Mouse (Mus musculus): ENCODE results near the gene Larp6. TPM values are rescaled to one million over a fixed set of nuclear protein-coding genes. Genes with fewer than 3 reads are reported as not detected.

Gene Larp6
- polyA plus RNA-seq, 1 experiment from 2014 or later, result 1.5 TPM

DNA sequence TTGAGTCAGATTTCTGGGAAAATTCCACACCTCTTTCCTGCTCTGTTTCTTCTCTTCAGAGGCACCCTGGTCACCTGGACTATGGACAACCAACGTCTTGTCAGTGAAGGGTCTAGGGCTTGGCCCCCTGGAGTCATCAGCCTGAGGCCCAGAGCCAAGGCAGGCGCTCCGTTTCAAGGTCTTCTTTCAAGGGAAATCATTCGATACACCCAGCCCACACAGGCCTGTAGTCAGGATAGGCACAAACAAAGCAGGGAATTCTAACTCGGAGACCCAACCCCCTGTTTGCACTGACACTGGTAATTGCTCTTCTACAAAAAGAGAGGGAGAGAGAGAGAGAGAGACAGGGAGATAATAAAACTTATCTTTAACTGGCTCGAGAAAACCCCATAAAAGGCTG, 39.2 kb downstream of the Larp6 start:
- Histone ChIP-seq H3K36me3 (replicated peaks; ENCODE audit: control insufficient read depth, insufficient read depth, low read depth, low read length) (no peaks in the 10 kb centered on the region), H3K27me3 (ENCODE audit: control insufficient read depth, insufficient read depth, low read length) (no peaks in the 10 kb centered on the region)

DNA sequence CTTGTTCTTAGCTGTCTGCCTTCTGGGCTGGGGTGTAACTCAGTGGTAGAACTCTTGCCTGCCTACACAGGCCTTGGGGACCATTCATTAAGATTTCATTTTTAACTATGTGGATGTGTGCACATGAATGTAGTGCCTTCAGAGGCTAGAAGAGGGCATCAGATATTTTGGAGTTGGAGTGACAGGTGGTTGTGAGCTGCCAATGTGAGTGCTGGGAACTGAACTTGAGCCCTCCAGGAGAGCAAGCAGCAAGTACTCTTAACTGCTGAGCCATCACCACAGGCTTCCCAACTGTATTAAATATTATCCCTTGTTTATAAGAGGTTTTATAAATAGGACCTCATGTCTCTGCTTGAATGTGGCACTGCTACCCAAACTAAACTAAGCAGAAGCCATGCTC, 39.8 kb downstream of the Larp6 start:
- H3K36me3 ChIP-seq (replicated peaks; ENCODE audit: control insufficient read depth, insufficient read depth, low read depth, low read length), result no peaks in the 10 kb centered on the region
- no peak overlapping the region for H3K27ac ChIP-seq (replicated peaks; ENCODE audit: low read depth, low read length)
- no peak for DNase-seq (ENCODE audit: low spot score)
- H3K4me1 ChIP-seq (ENCODE audit: control insufficient read depth, insufficient read depth, low read length), result no peaks in the 10 kb centered on the region
- no peaks in the 10 kb centered on the region for H3K27me3 ChIP-seq (ENCODE audit: control insufficient read depth, insufficient read depth, low read length)
- no peak overlapping the region for H3K9ac ChIP-seq (replicated peaks; ENCODE audit: low read length)
- no peak overlapping the region for H3K4me3 ChIP-seq (ENCODE audit: low read depth, low read length)
- no peak for ATAC-seq (replicated peaks; ENCODE audit: insufficient number of reproducible peaks, low FRiP score, low TSS enrichment, low read depth)
- H3K9me3 ChIP-seq (replicated peaks; ENCODE audit: control insufficient read depth, low read length), result no peaks in the 10 kb centered on the region
- H3K4me2 ChIP-seq (ENCODE audit: low read depth, low read length), result no peak overlapping the region

More for the DNA sequence above, 39.2 kb downstream of the Larp6 start:
- ATAC-seq (replicated peaks; ENCODE audit: insufficient number of reproducible peaks, low FRiP score, low TSS enrichment, low read depth) (no peak), DNase-seq (ENCODE audit: low spot score) (no peak)
- H3K27ac ChIP-seq (replicated peaks; ENCODE audit: low read depth, low read length), result no peak overlapping the region
- 62% methylated on average over 6 of the region's 6 CpGs for whole genome bisulfite sequencing
- no peaks in the 10 kb centered on the region for H3K4me1 ChIP-seq (ENCODE audit: control insufficient read depth, insufficient read depth, low read length)
- no peaks in the 10 kb centered on the region for H3K9me3 ChIP-seq (replicated peaks; ENCODE audit: control insufficient read depth, low read length)
- no peak overlapping the region for H3K4me2 ChIP-seq (ENCODE audit: low read depth, low read length)
- no peak overlapping the region for H3K4me3 ChIP-seq (ENCODE audit: low read depth, low read length)
- H3K9ac ChIP-seq (replicated peaks; ENCODE audit: low read length), result no peak overlapping the region

DNA sequence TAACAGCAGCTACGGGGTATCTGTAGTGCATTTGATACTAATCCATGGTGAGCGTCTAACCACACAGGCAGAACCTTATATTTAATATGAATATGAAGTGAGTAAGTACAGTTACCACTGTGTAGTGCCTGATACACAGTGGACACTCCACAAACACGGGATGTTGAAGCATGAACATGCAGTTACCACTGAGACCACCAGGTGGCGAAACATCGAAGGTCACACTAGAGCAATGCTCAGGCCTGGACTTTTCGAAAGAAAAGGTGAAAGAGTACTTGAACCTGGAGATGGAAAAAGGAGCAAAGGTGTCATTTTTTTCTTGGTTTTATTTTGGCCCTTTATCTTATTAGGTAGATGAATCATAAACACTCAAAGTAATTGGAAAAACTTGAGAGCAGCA, 43.5 kb downstream of the Larp6 start:
- no peak overlapping the region for H3K4me3 ChIP-seq (ENCODE audit: low read depth, low read length)
- WGBS, result 40% methylated on average over 6 of the region's 6 CpGs
- DNase-seq (ENCODE audit: low spot score), result peak; percentile 78
- no peaks in the 10 kb centered on the region for H3K9me3 ChIP-seq (replicated peaks; ENCODE audit: control insufficient read depth, low read length)
- no peak for ATAC-seq (replicated peaks; ENCODE audit: insufficient number of reproducible peaks, low FRiP score, low TSS enrichment, low read depth)
- H3K4me1 ChIP-seq (ENCODE audit: control insufficient read depth, insufficient read depth, low read length), result no peaks in the 10 kb centered on the region
- no peaks in the 10 kb centered on the region for H3K36me3 ChIP-seq (replicated peaks; ENCODE audit: control insufficient read depth, insufficient read depth, low read depth, low read length)
- no peaks in the 10 kb centered on the region for H3K27me3 ChIP-seq (ENCODE audit: control insufficient read depth, insufficient read depth, low read length)
- no peak overlapping the region for H3K27ac ChIP-seq (replicated peaks; ENCODE audit: low read depth, low read length)
- no peak overlapping the region for H3K4me2 ChIP-seq (ENCODE audit: low read depth, low read length)
- no peak overlapping the region for H3K9ac ChIP-seq (replicated peaks; ENCODE audit: low read length)

DNA sequence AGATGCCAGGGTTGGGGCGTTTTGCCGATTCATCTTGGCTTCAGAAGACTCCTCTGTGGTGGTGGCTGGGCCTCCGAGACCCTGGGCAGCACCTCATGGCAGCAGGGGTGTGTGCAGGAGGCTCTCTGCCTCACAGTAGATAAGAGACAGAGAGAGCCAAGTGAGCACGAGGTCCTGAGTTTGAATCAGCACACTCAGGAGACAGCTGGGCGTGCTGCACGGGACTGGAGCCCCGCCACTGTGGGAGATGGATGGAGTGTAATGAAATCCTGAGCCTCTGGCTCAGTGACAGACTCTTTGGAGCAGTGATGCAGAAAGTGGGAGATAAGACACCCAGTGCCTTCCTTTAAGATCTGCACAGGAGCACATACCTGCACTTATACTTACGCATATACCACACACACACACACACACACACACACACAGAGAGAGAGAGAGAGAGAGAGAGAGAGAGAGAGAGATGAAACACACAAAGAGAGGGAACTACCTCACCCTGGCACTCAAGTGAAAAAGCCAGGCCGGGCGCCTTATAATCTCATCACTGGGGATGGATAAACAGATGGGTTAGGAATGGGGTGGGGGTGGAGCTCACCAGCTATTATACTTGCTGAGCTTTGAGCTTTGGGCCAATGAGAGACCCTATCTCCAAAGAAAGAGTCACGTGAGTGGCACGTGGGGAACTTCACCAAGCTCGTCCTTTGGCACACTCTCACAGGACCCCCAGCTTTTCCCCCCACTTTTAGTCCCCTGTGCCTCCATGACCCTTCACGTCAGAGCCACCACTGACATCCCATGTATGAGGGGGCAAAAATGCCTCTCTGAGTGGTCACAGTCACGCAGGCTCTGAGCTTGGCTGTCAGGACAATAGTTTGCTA, 44.3 kb downstream of the Larp6 start:
- no peak for DNase-seq (ENCODE audit: low spot score)
- 79% methylated on average over 15 of the region's 15 CpGs for WGBS
- no peak for ATAC-seq (replicated peaks; ENCODE audit: insufficient number of reproducible peaks, low FRiP score, low TSS enrichment, low read depth)
- Histone ChIP-seq H3K27ac (replicated peaks; ENCODE audit: low read depth, low read length) (no peak overlapping the region), H3K4me1 (ENCODE audit: control insufficient read depth, insufficient read depth, low read length) (no peaks in the 10 kb centered on the region), H3K27me3 (ENCODE audit: control insufficient read depth, insufficient read depth, low read length) (no peaks in the 10 kb centered on the region), H3K36me3 (replicated peaks; ENCODE audit: control insufficient read depth, insufficient read depth, low read depth, low read length) (no peaks in the 10 kb centered on the region), H3K4me2 (ENCODE audit: low read depth, low read length) (no peak overlapping the region), H3K9me3 (replicated peaks; ENCODE audit: control insufficient read depth, low read length) (no peaks in the 10 kb centered on the region), H3K4me3 (ENCODE audit: low read depth, low read length) (no peak overlapping the region), H3K9ac (replicated peaks; ENCODE audit: low read length) (no peak overlapping the region)

DNA sequence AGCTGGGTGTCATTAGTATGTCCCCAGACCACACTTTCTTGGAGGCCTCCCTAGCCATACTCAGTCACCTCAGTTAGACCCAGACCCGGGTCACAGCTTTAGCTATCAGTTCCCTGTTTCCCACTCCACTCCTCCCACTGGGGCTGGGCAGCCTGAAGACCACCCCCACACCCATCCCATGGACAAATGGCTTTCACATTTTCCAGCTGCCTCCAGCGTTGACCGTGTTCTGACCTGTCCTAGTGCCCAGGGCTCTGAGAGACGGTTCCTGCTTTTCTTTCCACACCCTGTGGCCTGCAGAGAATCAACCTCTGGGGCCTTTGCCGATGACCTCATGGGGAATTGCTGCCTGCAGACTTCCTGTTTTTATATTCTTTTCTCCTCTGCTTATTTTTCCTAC, 45.0 kb downstream of the Larp6 start:
- H3K27me3 ChIP-seq (ENCODE audit: control insufficient read depth, insufficient read depth, low read length), result no peaks in the 10 kb centered on the region
- H3K4me2 ChIP-seq (ENCODE audit: low read depth, low read length), result no peak overlapping the region
- DNase-seq (ENCODE audit: low spot score) (peak; percentile 43), ATAC-seq (replicated peaks; ENCODE audit: insufficient number of reproducible peaks, low FRiP score, low TSS enrichment, low read depth) (no peak)
- no peak overlapping the region for H3K4me3 ChIP-seq (ENCODE audit: low read depth, low read length)
- no peak overlapping the region for H3K27ac ChIP-seq (replicated peaks; ENCODE audit: low read depth, low read length)
- H3K36me3 ChIP-seq (replicated peaks; ENCODE audit: control insufficient read depth, insufficient read depth, low read depth, low read length), result no peaks in the 10 kb centered on the region
- 25% methylated on average over 5 of the region's 5 CpGs for WGBS
- H3K9ac ChIP-seq (replicated peaks; ENCODE audit: low read length), result no peak overlapping the region
- no peaks in the 10 kb centered on the region for H3K9me3 ChIP-seq (replicated peaks; ENCODE audit: control insufficient read depth, low read length)
- no peaks in the 10 kb centered on the region for H3K4me1 ChIP-seq (ENCODE audit: control insufficient read depth, insufficient read depth, low read length)

DNA sequence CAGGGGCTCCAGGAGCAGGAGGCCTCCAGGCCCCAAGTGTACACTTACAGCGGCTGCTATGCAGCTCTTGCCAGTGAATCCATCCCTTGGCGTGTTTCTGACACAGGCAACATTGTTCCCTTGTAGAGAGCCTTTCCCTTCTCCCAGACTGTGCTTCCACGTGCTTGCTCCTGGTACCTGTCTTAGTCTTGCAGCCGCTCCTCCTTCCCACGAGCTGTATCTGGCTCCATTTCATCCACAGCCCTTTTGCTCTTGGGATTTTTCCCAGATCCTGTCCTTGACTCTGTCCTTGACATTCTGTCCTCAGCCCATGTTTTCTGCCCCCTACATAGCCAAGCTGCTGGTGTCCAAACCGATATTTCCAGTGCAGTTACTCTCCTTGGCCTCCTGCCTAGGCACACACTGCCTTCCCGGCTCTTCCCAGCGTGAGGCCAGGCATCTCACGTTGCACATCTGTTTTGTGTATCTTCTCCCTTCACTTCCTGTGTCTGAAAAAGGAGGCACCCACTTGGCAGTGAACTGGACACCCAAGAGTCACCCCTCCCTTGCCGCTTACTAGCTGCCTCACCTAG, 46.7 kb downstream of the Larp6 start:
- WGBS, result 65% methylated on average over 10 of the region's 10 CpGs
- Histone ChIP-seq H3K27ac (replicated peaks; ENCODE audit: low read depth, low read length) (no peak overlapping the region), H3K27me3 (ENCODE audit: control insufficient read depth, insufficient read depth, low read length) (no peaks in the 10 kb centered on the region), H3K4me2 (ENCODE audit: low read depth, low read length) (no peak overlapping the region), H3K4me1 (ENCODE audit: control insufficient read depth, insufficient read depth, low read length) (no peaks in the 10 kb centered on the region), H3K9me3 (replicated peaks; ENCODE audit: control insufficient read depth, low read length) (no peaks in the 10 kb centered on the region), H3K36me3 (replicated peaks; ENCODE audit: control insufficient read depth, insufficient read depth, low read depth, low read length) (no peaks in the 10 kb centered on the region), H3K9ac (replicated peaks; ENCODE audit: low read length) (no peak overlapping the region), H3K4me3 (ENCODE audit: low read depth, low read length) (no peak overlapping the region)
- DNase-seq (ENCODE audit: low spot score) (no peak), ATAC-seq (replicated peaks; ENCODE audit: insufficient number of reproducible peaks, low FRiP score, low TSS enrichment, low read depth) (no peak)

DNA sequence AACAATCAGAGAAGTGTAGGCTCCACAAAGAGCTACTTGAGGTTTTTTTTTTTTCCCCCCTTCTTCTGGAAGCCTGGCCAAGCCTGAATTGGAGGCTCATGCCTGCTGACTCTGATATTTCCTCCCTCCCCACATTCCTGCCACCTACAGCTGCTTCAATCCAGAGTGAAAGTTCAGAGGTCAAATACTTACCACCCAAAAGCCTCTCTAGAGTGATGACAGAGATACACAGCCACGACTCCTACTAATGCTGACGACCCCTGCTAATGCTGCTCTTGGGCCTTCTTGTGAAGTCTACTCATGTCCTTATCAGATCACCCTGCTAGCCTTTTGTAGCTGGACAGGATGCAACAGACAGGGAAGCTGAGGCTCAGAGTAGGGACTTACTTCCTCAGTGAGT, 52.4 kb downstream of the Larp6 start:
- no peak overlapping the region for H3K27ac ChIP-seq (replicated peaks; ENCODE audit: low read depth, low read length)
- H3K4me2 ChIP-seq (ENCODE audit: low read depth, low read length), result no peak overlapping the region
- WGBS, result 15% methylated on average over 2 of the region's 2 CpGs
- ATAC-seq (replicated peaks; ENCODE audit: insufficient number of reproducible peaks, low FRiP score, low TSS enrichment, low read depth) (no peak), DNase-seq (ENCODE audit: low spot score) (no peak)
- H3K4me1 ChIP-seq (ENCODE audit: control insufficient read depth, insufficient read depth, low read length), result no peaks in the 10 kb centered on the region
- no peaks in the 10 kb centered on the region for H3K9me3 ChIP-seq (replicated peaks; ENCODE audit: control insufficient read depth, low read length)
- no peaks in the 10 kb centered on the region for H3K36me3 ChIP-seq (replicated peaks; ENCODE audit: control insufficient read depth, insufficient read depth, low read depth, low read length)
- no peak overlapping the region for H3K4me3 ChIP-seq (ENCODE audit: low read depth, low read length)
- no peak overlapping the region for H3K9ac ChIP-seq (replicated peaks; ENCODE audit: low read length)
- H3K27me3 ChIP-seq (ENCODE audit: control insufficient read depth, insufficient read depth, low read length), result no peaks in the 10 kb centered on the region

DNA sequence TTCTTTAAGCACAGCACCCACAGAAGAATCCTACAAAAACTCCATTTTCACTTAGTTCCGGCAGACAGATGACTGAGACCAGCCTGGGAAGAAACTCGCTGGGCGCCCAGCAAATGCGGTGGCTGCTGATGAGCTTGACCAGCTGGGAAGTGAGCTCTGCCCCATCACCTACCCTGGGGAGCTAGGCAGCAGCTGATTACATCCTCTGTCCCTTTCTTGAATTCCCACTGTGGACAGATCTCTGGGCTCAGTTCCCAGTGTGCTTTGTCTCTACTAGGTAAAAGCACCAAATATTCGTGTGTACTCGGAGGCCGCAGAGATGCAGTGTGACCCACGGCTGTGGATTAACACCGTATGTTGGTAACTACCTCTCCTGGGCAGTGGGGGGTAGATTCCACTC, 55.6 kb downstream of the Larp6 start:
- Histone ChIP-seq H3K4me1 (ENCODE audit: control insufficient read depth, insufficient read depth, low read length) (no peaks in the 10 kb centered on the region), H3K4me2 (ENCODE audit: low read depth, low read length) (no peak overlapping the region), H3K27me3 (ENCODE audit: control insufficient read depth, insufficient read depth, low read length) (no peaks in the 10 kb centered on the region), H3K9me3 (replicated peaks; ENCODE audit: control insufficient read depth, low read length) (no peaks in the 10 kb centered on the region), H3K4me3 (ENCODE audit: low read depth, low read length) (no peak overlapping the region), H3K27ac (replicated peaks; ENCODE audit: low read depth, low read length) (no peak overlapping the region), H3K9ac (replicated peaks; ENCODE audit: low read length) (no peak overlapping the region), H3K36me3 (replicated peaks; ENCODE audit: control insufficient read depth, insufficient read depth, low read depth, low read length) (no peaks in the 10 kb centered on the region)
- DNase-seq (ENCODE audit: low spot score) (no peak), ATAC-seq (replicated peaks; ENCODE audit: insufficient number of reproducible peaks, low FRiP score, low TSS enrichment, low read depth) (no peak)
- 72% methylated on average over 9 of the region's 9 CpGs for WGBS

Data from embryonic facial prominence, embryonic 11.5 days (tissue).